Mouse (Mus musculus): ENCODE results near the gene Gm10320.

DNA sequence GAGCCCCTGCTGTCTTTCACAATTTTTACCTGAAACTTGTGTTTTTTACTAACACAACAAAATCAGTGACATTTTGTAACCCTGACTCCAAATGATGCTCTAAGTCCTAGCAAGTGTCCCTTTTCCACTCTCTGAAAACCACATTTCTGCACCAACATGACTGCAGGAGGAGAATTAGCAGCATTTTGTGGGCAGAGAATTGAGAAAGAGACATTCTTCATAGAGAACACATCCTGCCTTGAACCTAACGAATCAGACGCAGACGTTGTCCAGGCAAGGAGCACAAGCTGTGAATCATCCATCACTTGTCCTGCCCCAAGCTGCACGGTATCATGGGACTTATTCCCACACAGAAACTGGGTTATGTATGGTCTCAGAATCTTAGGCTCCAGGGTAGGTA lies 38.7 kb downstream of the Gm10320 start:
- TF ChIP-seq EP300 (IDR thresholded peaks at IDR 0.05; ENCODE audit: low read depth): no peak
- TF ChIP-seq CTCF (IDR thresholded peaks at IDR 0.05; ENCODE audit: low read depth): no peak

Data from liver, embryonic 14.5 days (tissue).